Mouse (Mus musculus) T-helper 2 cell (primary cell): ENCODE data around the gene Spata2l.

Source experiments
- in situ Hi-C: fragments of 300-600 bp; cut with MboI, MseI; formaldehyde crosslinking; loops from one replicate; pipeline ENCODE4 v1.15.1; 2025; ENCODE audit warnings: high pct_unique_total_duplicates

Gene Spata2l

DNA sequence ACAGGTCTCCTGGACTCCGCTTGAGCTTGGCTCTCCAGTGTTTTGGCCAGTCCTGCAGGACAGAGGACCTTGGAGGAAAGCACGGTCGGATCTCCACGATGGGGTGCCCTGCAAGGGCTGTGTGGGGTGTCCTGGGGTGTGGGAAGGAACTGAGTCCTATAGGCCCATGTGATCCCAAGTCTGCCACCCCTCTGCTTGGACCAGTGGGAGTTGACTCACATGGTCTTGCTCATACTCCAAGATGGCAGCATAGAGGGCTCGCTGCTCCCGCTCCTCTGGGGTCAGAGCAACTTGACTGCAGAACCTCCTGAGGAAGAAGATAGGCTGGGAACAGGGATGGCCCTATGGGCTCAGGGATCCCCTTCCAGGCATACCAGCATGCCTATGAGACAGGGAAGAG is 11.7 kb upstream of the Spata2l start:
- in situ Hi-C loops, result loop anchor here (25.0 kb wide), 1 partner anchor 340 kb away; no protein-coding TSS in a partner anchor

DNA sequence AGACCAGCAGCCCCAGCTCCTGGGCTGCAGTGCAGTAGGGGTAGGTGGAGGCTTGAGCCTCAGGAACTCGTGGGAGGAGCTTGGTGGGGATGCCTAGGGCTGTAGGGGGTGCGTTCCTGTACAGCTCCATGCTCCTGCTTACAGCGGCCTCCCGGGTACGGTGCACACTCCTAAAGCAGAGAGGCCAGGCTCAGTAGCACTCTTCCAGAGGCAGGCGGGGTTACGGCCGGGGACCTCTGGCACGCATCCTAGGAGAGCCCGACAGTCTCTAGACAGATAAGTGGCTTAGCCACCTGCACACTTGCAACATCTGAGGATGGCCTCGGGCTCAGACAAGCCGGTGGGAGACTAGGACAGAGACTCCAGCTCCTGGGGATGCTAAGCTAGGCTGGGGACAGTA is 9.5 kb upstream of the Spata2l start:
- in situ Hi-C loops, result loop anchor here (25.0 kb wide), 1 partner anchor 342 kb away; no protein-coding TSS in a partner anchor

- in situ Hi-C loops, result loop anchor here (25.0 kb wide), 1 partner anchor 343 kb away; no protein-coding TSS in a partner anchor
These were observed 8.3 kb upstream of the Spata2l start for GRCm38 (mm10) chr8:123244382-123244781.

- in situ Hi-C loops, result loop anchor here (25.0 kb wide), 1 partner anchor 344 kb away; no protein-coding TSS in a partner anchor
These were observed 7.0 kb upstream of the Spata2l start for GRCm38 (mm10) chr8:123243053-123243452.

DNA sequence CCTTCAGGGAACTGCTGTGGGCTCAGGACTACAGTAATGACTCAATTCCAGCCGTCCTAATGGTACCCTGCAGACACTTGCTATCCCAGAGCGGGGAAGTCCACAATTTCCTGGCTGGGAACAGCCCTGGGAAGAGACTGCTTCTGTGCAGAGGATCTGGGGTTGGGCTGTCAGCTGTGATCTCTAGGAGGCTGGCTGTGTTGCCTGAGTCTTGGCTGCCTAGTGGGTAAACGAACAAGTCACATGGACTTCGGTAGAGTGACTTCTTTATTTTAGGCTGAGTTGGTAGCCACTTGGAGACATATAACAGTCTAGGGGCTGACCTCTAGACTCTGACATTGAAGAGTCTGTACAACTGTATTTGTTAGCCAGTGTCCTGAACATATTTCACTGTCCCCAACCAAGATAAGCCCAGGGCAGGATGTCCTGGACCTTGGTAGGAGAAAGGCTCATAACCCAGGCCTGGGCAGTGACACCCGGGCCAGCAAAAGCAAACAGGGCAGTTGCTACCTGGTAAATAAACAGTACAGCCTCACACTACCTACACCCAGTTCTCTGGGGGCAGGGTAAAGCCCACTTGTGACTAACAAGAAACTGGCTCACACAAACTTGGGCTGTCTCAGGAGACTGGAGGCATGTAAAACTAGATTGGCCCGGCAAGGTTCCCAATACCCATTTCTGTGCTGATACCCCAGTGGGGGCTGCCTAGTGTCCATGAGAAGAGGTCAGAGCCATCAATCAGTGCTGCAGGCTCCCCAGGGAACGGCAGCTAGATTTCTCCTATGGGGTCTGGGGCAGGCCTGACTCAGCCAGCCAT is 6.3 kb upstream of the Spata2l start:
- in situ Hi-C loops, result loop anchor here (25.0 kb wide), 1 partner anchor 345 kb away; no protein-coding TSS in a partner anchor

- in situ Hi-C loops, result loop anchor here (25.0 kb wide), 1 partner anchor 348 kb away; no protein-coding TSS in a partner anchor
These were observed 3.4 kb upstream of the Spata2l start for GRCm38 (mm10) chr8:123239398-123239797.

GRCm38 (mm10) chr8:123234918-123235519 is 1.0 kb downstream of the Spata2l start:
- in situ Hi-C loops, result loop anchor here (25.0 kb wide), 1 partner anchor 352 kb away; no protein-coding TSS in a partner anchor

DNA sequence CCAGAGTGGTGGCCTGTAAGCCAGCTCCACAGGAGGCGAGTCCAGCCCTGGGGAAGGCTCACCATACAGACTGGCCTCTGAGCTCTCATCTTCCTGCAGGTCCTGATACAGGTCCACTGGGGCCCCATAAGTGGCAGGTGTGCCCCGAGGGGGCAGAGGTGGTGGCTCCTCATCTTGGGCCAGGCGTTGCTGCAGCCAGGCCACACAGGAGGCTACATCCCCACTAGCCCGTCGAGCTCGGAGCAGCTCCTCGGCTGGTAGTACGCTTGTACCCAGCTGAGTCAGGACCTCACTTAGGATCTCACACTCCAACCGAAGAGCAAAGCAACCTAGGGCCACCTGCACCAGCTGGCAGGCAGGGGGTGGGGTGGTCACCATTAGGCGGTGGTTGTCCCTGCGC is 2.3 kb downstream of the Spata2l start:
- in situ Hi-C loops, result loop anchor here (25.0 kb wide), 1 partner anchor 354 kb away; no protein-coding TSS in a partner anchor

DNA sequence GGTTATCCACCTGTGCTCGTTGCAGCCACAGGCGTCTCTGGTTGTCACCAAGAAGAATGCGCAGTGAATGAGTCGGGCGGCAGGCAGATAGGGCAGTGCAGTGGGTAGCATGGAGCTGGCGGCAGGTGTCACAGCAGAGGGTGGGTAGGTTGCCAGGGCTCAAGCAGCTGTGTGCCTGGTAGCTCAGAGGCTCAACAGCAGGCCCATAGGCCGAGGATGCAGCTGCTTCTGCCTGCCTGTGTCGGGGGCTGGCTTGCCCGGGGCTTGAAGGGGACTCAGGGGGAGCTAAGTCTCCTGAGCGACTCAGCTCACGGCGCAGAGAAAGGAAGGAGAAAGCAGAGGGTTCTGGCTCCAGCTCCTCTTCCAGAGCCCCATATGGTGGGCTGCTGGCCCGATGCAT is 2.7 kb downstream of the Spata2l start:
- in situ Hi-C loops, result loop anchor here (25.0 kb wide), 1 partner anchor 354 kb away; no protein-coding TSS in a partner anchor

DNA sequence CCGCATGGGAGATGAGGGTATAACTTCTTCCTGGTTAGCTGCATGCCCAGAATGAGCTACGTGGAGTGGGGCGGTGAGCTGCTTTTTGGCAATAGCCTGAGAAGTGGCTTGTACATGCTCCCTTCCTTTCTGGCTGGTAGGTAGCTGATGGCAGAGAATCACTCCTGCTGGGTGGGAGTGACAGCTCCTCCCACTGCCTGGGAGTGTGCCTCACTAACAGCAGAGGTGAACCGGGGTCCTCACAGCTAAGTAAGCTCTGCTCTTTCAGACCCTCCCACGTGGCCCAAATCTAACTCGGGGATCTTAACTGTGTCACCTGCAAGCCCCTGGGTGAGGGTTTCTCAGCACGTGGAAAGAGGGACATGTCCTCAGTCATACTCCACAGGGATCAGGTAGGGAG is 3.5 kb downstream of the Spata2l start:
- in situ Hi-C loops, result loop anchor here (25.0 kb wide), 1 partner anchor 355 kb away; no protein-coding TSS in a partner anchor

- in situ Hi-C loops, result loop anchor here (25.0 kb wide), 1 partner anchor 356 kb away; no protein-coding TSS in a partner anchor
These were observed 4.3 kb downstream of the Spata2l start for GRCm38 (mm10) chr8:123231742-123232141.

DNA sequence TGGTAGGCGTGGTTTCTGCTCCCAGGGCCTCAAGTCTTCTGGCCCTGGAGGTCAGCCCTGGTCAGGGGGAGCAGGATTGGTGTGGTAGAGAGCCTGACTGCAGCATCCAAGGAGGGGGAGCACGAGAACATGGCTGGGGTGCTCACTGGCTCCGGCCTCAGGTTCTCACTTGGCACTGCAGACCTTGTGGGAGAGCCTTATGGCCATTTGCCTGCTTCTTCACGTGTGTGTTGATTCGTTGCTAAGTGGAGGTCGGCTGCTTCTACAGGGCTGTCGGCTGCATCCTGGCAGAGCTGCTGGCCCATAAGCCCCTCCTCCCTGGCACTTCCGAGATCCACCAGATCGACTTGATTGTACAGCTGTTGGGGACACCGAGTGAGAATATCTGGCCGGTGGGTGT is 5.7 kb downstream of the Spata2l start:
- in situ Hi-C loops, result loop anchor here (25.0 kb wide), 1 partner anchor 357 kb away; no protein-coding TSS in a partner anchor

GRCm38 (mm10) chr8:123228416-123228815 is 7.6 kb downstream of the Spata2l start:
- in situ Hi-C loops, result loop anchor here (25.0 kb wide), 1 partner anchor 359 kb away; no protein-coding TSS in a partner anchor

DNA sequence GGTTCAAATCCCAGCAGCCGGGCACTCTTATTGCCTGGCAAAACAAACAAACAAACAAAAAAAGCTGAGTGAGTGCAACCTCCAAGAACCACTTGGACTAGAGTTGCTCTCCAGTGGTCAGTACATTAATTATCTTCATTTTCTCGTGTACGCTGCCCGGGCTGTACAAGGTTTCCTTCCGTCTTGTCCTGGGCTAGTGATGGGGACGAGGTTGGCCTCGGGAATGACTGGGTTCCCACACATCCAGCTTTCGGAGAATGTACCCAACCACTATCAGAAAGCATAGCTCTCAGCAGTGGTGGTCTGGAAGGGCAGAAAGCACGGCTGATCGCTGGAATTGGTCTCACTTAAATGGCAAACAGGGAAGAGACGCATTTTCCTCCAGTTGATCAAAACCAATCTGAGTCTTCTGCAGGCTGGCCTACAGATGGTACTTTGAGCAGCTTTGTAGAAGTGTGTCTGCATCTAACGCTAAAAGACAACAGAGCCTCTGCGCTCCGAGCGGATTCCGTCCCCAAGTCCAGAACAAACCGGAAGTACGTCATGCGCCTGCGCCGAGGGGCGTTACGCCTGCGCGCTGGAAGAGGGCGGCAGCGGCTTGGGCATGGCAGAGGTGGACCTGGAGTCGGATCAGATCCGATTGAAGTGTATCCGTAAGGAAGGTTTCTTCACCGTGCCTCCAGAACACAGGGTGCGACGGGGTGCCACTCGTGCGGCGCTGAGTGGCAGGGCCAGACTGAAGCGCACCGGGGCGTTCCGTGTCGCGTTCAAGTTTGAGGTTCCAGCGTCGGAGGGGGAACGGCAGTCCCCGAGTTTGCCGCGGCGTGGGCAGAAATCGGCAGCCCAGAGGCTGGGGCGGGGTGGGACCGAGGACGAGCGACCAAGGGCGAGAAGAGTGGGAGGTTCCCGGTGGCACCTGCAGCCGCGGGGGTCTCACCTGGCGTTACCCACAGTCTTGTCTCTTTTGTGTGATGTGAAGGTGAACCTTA is 11.5 kb downstream of the Spata2l start, which contains the start of gene Cdk10:
Gene Cdk10 (plus strand): TSS at position 565 of the 989 bp plus-strand sequence.
- in situ Hi-C loops, result loop anchor here (25.0 kb wide), 1 partner anchor 363 kb away; no protein-coding TSS in a partner anchor

DNA sequence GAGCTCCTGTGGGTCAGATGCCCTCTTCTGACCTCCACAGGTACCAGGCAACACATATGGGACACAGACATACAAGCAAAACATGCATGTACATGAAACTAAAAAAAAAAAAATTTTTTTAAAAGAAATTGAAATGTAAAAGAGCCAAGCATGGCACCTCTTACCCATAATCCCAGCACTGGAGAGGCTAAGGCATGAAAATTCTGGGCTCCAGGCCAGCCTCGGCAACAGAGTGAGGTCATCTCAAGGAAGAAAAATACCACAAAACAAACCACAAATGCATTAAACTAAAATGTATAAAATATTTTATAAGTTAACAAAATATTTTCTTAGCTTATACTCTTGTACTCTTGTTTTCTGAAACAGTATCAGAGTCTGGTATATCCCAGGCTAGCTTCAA is 15.1 kb downstream of the Spata2l start:
- in situ Hi-C loops, result no loop called here

DNA sequence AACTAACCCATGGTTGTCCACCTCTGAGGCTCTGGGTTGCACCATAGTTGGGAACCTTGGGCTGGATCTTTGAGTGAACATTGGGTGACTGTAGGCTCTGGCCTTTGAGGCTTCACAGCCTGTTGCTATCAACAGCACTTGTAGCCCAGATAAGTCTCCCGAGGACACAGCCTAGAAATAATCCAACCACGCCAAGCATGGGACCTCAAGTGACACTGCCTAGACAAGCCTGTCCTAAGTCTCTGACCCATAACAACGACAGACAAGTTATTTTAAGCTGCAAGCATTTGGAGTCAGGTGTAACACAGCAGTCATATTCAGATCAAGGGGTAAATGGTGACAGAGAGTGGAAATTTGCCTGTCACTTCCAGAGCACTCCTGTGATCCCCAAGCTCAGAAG is 20.6 kb downstream of the Spata2l start:
- in situ Hi-C loops, result no loop called here

DNA sequence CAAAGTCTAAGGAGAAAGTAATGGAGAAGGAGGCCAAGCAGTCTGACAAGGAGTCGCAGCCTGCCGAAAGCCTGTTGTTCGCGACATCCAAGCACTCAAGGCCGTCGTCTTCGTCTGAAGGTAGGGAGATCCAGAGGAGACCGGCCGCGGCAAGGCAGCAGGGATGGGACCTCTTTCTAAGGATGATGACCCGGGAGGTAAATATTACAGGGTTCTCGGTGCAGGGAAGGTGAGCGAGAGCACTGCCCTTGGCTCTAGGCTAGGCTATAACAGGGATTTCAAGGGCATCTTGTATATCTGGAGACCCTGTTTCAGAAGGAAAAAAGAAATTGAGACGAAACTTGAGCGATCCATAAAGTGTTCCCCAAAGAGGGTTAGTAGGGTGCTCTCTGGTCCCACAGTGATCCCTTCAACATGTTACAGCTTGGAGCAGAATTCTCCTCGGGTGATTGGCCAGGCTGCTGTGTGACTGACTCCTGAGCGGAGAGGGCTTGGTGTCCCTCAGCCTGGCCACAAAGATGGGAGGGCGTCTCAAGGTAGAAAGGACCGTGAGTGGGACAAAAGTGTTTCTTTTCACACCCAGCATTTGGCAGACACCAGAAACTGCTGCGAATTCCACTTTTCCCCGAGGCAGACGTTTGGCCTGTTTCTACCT is 22.8 kb downstream of the Spata2l start:
- in situ Hi-C loops, result no loop called here

DNA sequence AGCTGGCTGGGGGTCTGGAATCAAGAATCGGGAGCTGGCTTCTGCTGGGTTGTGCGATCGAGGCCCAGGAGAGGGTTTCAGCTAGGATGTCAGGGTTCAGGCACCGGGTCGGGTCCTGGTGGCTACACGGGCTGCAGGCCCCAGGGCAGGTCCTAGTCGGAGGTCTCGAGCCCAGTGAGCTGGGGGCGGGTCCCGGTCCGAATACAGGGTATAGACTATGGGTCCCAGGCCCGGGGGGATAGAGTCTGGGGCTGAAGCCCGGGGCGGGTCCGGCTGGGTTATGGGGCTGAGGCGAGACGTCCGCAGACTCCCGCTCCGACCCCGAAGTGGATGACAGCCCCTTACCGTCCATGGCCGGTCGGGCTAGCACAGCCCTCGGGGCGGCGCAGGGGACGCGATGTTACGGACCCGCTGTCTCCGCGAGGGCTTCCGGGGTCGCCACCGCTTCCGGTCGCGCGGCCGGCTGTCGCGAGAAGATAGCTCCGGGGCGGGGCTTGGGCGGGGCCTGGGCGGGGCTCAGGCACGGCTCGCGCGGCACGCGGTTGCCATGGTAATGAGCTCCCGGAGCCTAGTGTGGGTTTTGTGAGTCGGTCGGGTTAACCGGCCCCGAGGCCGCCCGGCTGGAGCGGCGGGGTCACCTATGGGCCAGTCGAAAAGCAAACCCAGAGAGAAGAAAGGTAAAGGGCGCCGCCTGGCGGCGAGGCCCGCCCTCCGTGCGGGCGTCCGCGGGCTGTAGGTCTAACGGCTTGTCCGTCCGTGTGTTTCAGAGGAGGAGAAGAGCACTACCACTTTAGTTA is 23.5 kb downstream of the Spata2l start, which contains the start of the genes Chmp1a and Spata33:
Gene Chmp1a (minus strand): TSS at position 443 of the 797 bp plus-strand sequence.
Gene Spata33 (plus strand): TSS at position 512 of the 797 bp plus-strand sequence.
- in situ Hi-C loops, result no loop called here

DNA sequence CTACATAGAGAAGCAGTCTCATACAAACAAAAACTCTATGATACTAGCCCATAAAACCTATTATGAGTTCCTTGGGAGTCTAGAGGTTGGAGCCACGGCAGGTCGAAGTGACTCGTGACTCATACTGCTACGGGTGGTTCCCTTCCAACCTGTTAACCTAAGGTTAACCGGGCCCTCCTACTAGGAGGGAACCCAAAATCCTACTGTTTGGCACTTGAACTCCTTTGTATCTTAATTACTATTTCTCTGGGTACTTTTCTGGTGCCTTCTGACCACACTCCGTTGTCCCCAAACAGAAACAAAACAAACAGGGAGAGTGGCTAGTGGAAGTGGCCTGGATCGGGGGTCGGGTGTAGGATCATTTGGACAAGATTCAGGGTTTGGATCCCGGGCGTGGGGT is 24.2 kb downstream of the Spata2l start:
- in situ Hi-C loops, result no loop called here
